Mouse (Mus musculus): ENCODE results near the gene Mxra8. TPM values are rescaled to one million over a fixed set of nuclear protein-coding genes. Genes with fewer than 3 reads are reported as not detected.
A peak's percentile ranks its signal among the peaks of the same experiment; 100 is the strongest.

Mxra8 gene
- total RNA-seq, 1 experiment = 14.4 TPM

DNA sequence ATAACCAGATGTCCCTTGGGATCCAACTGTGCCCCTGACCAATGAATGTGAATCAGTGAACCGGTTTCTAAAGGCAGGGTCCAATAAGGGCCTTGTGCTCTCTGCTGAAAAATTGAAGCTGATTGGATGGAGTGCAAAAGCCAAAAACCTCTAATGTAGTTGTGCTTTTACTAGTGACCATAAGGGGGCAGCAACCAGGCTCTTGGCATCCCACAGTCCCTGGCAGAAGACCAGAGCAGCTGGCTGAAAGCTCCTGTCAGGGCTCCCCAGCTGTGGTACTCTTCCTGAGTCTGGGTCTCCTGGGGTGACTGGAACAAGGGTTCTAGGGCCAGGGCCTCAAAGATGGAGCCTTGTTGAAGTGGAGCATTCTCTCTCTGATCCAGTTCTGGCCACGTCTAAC lies 5.6 kb upstream of the Mxra8 start:
- Histone ChIP-seq H3K4me3 (ENCODE audit: insufficient read depth in 1 of 2, low read depth in 1 of 2, low read length in 2 of 2, poor library complexity in 1 of 2, severe bottlenecking in 1 of 2) (no peak overlapping the region), H3K9me3 (ENCODE audit: control insufficient read depth, insufficient read depth, low read depth, low read length) (no peaks in the 10 kb centered on the region), H3K9ac (ENCODE audit: insufficient read depth, low read depth, low read length, poor library complexity, severe bottlenecking) (no peak overlapping the region), H3K36me3 (ENCODE audit: control insufficient read depth, insufficient read depth, low read length, poor library complexity, severe bottlenecking) (peaks cover 2% of the 10 kb centered on the region; the same call in 1 of the 2 replicates), H3K4me1 (ENCODE audit: control insufficient read depth in 2 of 2, insufficient read depth in 2 of 2, low read length in 2 of 2, poor library complexity in 1 of 2) (peaks cover under 1 to 6% of the 10 kb centered on the region in 2 experiments; a peak in 2 of 4 replicates), H3K27ac (ENCODE audit: insufficient read depth, low read depth, low read length, poor library complexity, severe bottlenecking) (no peak overlapping the region)
- DNase-seq (ENCODE audit: low read depth, low spot score) = no peak
- in situ Hi-C loops (cut with MboI; ENCODE audit: low sequenced_read_pairs in 2 of 2, unreplicated experiment in 2 of 2) = no loop called here
- TF ChIP-seq MAFK (IDR thresholded peaks at IDR 0.05; ENCODE audit: insufficient read depth, low read depth, low read length) (no peak), ZC3H11A (IDR thresholded peaks at IDR 0.05; ENCODE audit: borderline replicate concordance, low read depth, low read length) (no peak), CHD2 (IDR thresholded peaks at IDR 0.05; ENCODE audit: low read depth, low read length) (peak; percentile 73)

DNA sequence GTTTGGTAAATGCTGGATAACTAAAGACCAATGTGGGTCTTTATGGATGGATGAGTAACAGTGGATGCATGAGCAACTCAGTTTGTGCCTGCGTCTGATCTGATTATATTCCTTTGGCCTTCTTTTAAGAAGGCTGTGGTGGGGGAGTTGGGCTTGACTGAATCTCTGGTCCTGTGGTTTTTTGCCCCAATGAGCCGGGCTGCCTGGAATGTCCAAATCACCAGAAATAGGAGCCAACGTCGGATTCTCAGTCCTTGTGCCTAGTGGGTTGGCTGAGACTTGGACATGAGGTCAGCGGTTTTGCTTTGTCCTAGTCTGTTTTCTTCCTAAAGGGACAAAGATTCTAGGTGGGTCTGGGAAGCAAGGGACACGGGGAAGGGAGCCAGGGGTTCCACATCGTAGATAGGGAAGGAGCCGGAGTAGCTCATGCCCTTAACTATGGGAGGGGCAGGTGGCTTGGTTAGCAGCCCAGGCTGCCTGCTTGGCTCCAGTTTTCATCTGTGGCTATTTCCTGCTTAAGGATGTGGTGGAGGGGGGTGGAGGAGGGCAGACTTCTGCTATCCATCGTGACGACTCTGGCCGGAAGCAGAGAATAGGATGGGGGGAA lies 2.0 kb upstream of the Mxra8 start:
- no peak for TF ChIP-seq MAFK (IDR thresholded peaks at IDR 0.05; ENCODE audit: insufficient read depth, low read depth, low read length)
- no peak for TF ChIP-seq ZC3H11A (IDR thresholded peaks at IDR 0.05; ENCODE audit: borderline replicate concordance, low read depth, low read length)
- TF ChIP-seq ZNF384 (IDR thresholded peaks at IDR 0.05; ENCODE audit: low read depth, low read length) = no peak
- TF ChIP-seq HCFC1 (IDR thresholded peaks at IDR 0.05; ENCODE audit: borderline replicate concordance, insufficient read depth, low read length) = no peak
- no peak for TF ChIP-seq CHD2 (IDR thresholded peaks at IDR 0.05; ENCODE audit: low read depth, low read length)
- no peak overlapping the region for H3K4me3 ChIP-seq (ENCODE audit: insufficient read depth in 1 of 2, low read depth in 1 of 2, low read length in 2 of 2, poor library complexity in 1 of 2, severe bottlenecking in 1 of 2)
- peaks cover 2 to 21% of the 10 kb centered on the region in 2 experiments; a peak in 3 of 4 replicates for H3K4me1 ChIP-seq (ENCODE audit: control insufficient read depth in 2 of 2, insufficient read depth in 2 of 2, low read length in 2 of 2, poor library complexity in 1 of 2)
- H3K9ac ChIP-seq (ENCODE audit: insufficient read depth, low read depth, low read length, poor library complexity, severe bottlenecking) = no peak overlapping the region
- no peak overlapping the region for H3K27ac ChIP-seq (ENCODE audit: insufficient read depth, low read depth, low read length, poor library complexity, severe bottlenecking)
- peaks cover 2% of the 10 kb centered on the region; the same call in 1 of the 2 replicates for H3K36me3 ChIP-seq (ENCODE audit: control insufficient read depth, insufficient read depth, low read length, poor library complexity, severe bottlenecking)
- in situ Hi-C loops (cut with MboI; ENCODE audit: low sequenced_read_pairs in 2 of 2, unreplicated experiment in 2 of 2) = no loop called here
- no peak for DNase-seq (ENCODE audit: low read depth, low spot score)
- H3K9me3 ChIP-seq (ENCODE audit: control insufficient read depth, insufficient read depth, low read depth, low read length) = no peaks in the 10 kb centered on the region

DNA sequence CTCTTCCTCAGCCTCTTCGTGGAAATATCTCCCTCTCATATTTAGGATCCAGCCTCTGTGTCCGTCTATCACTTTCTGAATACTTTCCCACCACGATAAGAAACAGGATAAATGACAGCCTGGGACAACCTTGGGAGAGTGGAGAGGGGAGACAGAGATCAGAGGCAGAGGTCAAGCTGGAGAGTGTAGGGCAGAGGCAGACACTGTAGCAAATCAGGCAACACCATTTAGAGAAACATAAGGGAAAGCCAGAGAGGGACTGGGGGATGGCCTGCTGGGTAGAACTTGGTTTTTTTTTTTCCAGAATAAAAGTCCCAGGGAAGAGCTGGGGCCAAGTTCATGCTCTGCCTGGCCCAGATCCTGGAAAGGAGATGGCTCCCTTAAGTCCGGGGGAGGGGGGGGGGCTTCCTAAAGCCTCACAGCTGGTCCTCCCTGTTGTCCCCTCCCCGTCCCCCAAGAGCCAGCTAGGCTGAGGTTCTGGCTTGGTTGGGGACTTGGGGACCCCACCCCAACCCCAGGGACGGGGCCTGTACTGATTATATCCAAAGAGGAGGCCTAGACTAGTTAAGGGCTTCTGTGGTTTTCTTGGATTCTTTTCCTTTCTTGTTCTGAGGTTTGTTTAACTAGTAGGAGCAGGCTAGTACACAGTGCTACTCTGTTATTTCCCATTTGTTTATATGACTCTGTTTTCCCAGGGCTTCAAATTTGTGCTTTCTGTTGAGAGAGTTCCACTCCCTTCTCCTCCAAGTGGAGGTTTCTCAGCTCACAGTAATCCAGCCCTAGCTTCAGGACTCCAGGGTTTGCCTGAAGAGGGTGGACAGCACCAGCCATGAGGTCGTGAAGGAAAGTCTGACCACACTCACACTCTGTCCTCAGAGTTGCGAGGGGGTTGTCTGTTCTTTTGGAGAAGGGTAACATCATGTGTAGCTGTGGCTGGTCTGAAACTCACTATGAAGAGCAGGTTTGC lies 1.0 kb upstream of the Mxra8 start:
- in situ Hi-C loops (cut with MboI; ENCODE audit: low sequenced_read_pairs in 2 of 2, unreplicated experiment in 2 of 2) = no loop called here
- Histone ChIP-seq H3K9me3 (ENCODE audit: control insufficient read depth, insufficient read depth, low read depth, low read length) (no peaks in the 10 kb centered on the region), H3K27ac (ENCODE audit: insufficient read depth, low read depth, low read length, poor library complexity, severe bottlenecking) (no peak overlapping the region; the same call in 1 of the 2 replicates), H3K9ac (ENCODE audit: insufficient read depth, low read depth, low read length, poor library complexity, severe bottlenecking) (no peak overlapping the region), H3K36me3 (ENCODE audit: control insufficient read depth, insufficient read depth, low read length, poor library complexity, severe bottlenecking) (no peaks in the 10 kb centered on the region), H3K4me3 (ENCODE audit: insufficient read depth in 1 of 2, low read depth in 1 of 2, low read length in 2 of 2, poor library complexity in 1 of 2, severe bottlenecking in 1 of 2) (no peak overlapping the region), H3K4me1 (ENCODE audit: control insufficient read depth in 2 of 2, insufficient read depth in 2 of 2, low read length in 2 of 2, poor library complexity in 1 of 2) (peaks cover 2 to 17% of the 10 kb centered on the region in 2 experiments; a peak in 3 of 4 replicates)
- no peak for TF ChIP-seq MAFK (IDR thresholded peaks at IDR 0.05; ENCODE audit: insufficient read depth, low read depth, low read length)
- no peak for TF ChIP-seq HCFC1 (IDR thresholded peaks at IDR 0.05; ENCODE audit: borderline replicate concordance, insufficient read depth, low read length)
- TF ChIP-seq ZC3H11A (IDR thresholded peaks at IDR 0.05; ENCODE audit: borderline replicate concordance, low read depth, low read length) = no peak
- TF ChIP-seq ZNF384 (IDR thresholded peaks at IDR 0.05; ENCODE audit: low read depth, low read length) = no peak
- no peak for TF ChIP-seq CHD2 (IDR thresholded peaks at IDR 0.05; ENCODE audit: low read depth, low read length)
- DNase-seq (ENCODE audit: low read depth, low spot score) = no peak

DNA sequence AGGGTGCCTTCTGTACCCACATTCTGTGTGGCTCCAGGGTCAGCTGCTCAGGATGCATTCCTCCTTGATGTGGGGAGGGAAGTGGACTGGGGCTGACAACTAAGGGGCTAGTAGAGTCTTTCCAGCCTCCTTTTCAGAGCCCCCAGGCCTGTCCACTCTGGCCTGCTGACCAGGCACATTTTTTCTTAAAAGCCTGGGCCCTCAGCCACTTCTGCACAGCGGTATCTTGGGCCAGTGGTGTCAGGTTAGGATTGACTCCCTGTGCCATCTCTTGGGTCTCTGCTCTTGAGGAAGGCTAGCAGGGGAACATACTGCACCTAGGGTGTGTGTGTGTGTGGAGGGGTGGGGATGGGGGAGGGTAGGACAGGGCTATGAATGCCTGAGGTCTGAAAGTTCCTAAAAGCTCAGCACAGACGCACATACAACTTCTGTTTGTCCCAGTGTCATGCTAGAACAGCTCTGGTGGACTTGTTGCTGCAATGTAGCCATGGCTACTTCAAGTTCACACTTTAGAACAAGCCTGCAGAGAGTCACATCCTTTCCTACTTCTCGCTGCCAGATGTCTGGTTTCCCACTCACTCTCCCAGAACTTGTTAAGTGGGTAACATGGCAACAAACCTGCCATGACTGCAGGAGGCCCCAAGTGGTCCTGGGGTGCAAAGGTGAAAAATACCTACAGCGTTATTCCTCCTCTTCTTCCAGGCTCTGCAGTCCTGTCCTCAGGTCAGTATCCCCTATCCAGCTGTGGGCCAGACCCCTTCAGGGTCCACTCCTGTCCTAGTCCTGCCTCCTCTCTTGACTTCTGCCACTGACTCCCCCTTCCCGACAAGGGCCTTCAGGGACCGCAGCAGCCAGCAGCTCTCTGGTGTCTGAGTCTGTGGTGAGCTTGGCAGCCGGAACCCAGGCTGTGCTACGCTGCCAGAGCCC lies 859 bp downstream of the Mxra8 start:
- peak overlapping the region; percentile 64 to 76 for H3K4me3 ChIP-seq (ENCODE audit: insufficient read depth in 1 of 2, low read depth in 1 of 2, low read length in 2 of 2, poor library complexity in 1 of 2, severe bottlenecking in 1 of 2)
- H3K27ac ChIP-seq (ENCODE audit: insufficient read depth, low read depth, low read length, poor library complexity, severe bottlenecking) = no peak overlapping the region
- H3K9ac ChIP-seq (ENCODE audit: insufficient read depth, low read depth, low read length, poor library complexity, severe bottlenecking) = peak overlapping the region; percentile 42
- in situ Hi-C loops (cut with MboI; ENCODE audit: low sequenced_read_pairs in 2 of 2, unreplicated experiment in 2 of 2) = no loop called here
- peaks cover 2 to 17% of the 10 kb centered on the region in 2 experiments; a peak in 3 of 4 replicates for H3K4me1 ChIP-seq (ENCODE audit: control insufficient read depth in 2 of 2, insufficient read depth in 2 of 2, low read length in 2 of 2, poor library complexity in 1 of 2)
- H3K36me3 ChIP-seq (ENCODE audit: control insufficient read depth, insufficient read depth, low read length, poor library complexity, severe bottlenecking) = no peaks in the 10 kb centered on the region
- no peak for TF ChIP-seq HCFC1 (IDR thresholded peaks at IDR 0.05; ENCODE audit: borderline replicate concordance, insufficient read depth, low read length)
- no peak for TF ChIP-seq ZC3H11A (IDR thresholded peaks at IDR 0.05; ENCODE audit: borderline replicate concordance, low read depth, low read length)
- TF ChIP-seq ZNF384 (IDR thresholded peaks at IDR 0.05; ENCODE audit: low read depth, low read length) = no peak
- no peak for TF ChIP-seq CHD2 (IDR thresholded peaks at IDR 0.05; ENCODE audit: low read depth, low read length)
- TF ChIP-seq MAFK (IDR thresholded peaks at IDR 0.05; ENCODE audit: insufficient read depth, low read depth, low read length) = no peak
- no peak for DNase-seq (ENCODE audit: low read depth, low spot score)
- no peaks in the 10 kb centered on the region for H3K9me3 ChIP-seq (ENCODE audit: control insufficient read depth, insufficient read depth, low read depth, low read length)
